Mouse (Mus musculus): ENCODE results near the gene Gm5294.

- TF ChIP-seq CTCF (IDR thresholded peaks at IDR 0.05; ENCODE audit: low read depth, low read length) (no peak), GATA1 (IDR thresholded peaks at IDR 0.05; ENCODE audit: borderline replicate concordance, low read length) (no peak), TAL1 (conservative IDR thresholded peaks at IDR 0.05; ENCODE audit: low read depth, low read length) (no peak)
Observed at GRCm38 (mm10) chr5:138857811-138858251, 38.0 kb downstream of the Gm5294 start.
